Comparison of ENCODE assay signal across 31 mouse cellular contexts in the genomic region with DNA sequence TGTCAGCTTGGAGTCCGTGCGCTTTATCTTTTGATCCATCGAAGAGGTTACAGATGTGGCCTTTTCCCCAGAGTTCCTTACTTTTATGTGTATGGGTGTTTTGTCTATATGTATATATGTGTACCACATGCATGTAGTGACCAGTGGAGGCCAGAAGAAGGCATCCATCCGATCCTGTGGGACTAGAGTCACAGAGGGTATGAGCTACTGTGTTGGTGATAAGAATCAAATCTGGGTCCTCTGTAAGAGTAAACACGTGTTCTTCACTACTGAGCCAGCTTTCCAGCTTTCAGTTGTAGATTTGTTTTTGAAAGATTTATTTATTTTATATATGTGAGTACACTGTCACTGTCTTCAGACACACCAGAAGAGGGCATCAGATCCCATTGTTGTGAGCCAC.
"Had no signal": no experiment of that assay in that cellular context is flagged by ENCODE, and none has a peak within 500 bp of the region (broad histone marks: within the 10 kb centered on the region; RNA-seq: fewer than 3 reads in every experiment).

No protein-coding gene starts in this region.

- H3K27me3 ChIP-seq: limb, embryonic 12.5 days; limb, embryonic 13.5 days; limb, embryonic 15.5 days; liver, embryonic 13.5 days; liver, embryonic 15.5 days; lung, embryonic 15.5 days; megakaryocyte, embryonic 14.5 days; midbrain, embryonic 12.5 days; midbrain, embryonic 13.5 days; midbrain, embryonic 15.5 days; neural tube, embryonic 12.5 days; neural tube, embryonic 13.5 days had no signal

- H3K4me3 ChIP-seq: left cerebral cortex, adult 2 months; limb, embryonic 10.5 days; limb, embryonic 12.5 days; limb, embryonic 13.5 days; limb, embryonic 15.5 days; liver, embryonic 13.5 days; liver, embryonic 15.5 days; lung, embryonic 15.5 days; midbrain, embryonic 10.5 days; midbrain, embryonic 12.5 days; midbrain, embryonic 13.5 days; midbrain, embryonic 15.5 days; myocyte; neural tube, embryonic 12.5 days; neural tube, embryonic 13.5 days had no signal

- ATAC-seq: liver, postnatal 0 days; lung, postnatal 0 days; midbrain, embryonic 13.5 days; midbrain, embryonic 15.5 days; midbrain, embryonic 16.5 days had no signal

- H3K27ac ChIP-seq: left cerebral cortex, adult 2 months; limb, embryonic 10.5 days; limb, embryonic 12.5 days; limb, embryonic 13.5 days; limb, embryonic 15.5 days; liver, embryonic 13.5 days; liver, embryonic 14.5 days; liver, embryonic 15.5 days; lung, embryonic 15.5 days; midbrain, embryonic 10.5 days; midbrain, embryonic 12.5 days; midbrain, embryonic 13.5 days; midbrain, embryonic 15.5 days; neural tube, embryonic 12.5 days; neural tube, embryonic 13.5 days had no signal

- H3K9ac ChIP-seq: limb, embryonic 12.5 days; limb, embryonic 13.5 days; limb, embryonic 15.5 days; liver, embryonic 13.5 days; liver, embryonic 14.5 days; liver, embryonic 15.5 days; liver, postnatal 0 days; lung, embryonic 14.5 days; lung, embryonic 15.5 days; midbrain, embryonic 12.5 days; midbrain, embryonic 13.5 days; midbrain, embryonic 15.5 days; neural tube, embryonic 12.5 days; neural tube, embryonic 13.5 days had no signal

- H3K4me2 ChIP-seq: limb, embryonic 12.5 days; limb, embryonic 13.5 days; limb, embryonic 15.5 days; liver, embryonic 13.5 days; liver, embryonic 15.5 days; lung, embryonic 14.5 days; lung, embryonic 15.5 days; midbrain, embryonic 11.5 days; midbrain, embryonic 12.5 days; midbrain, embryonic 13.5 days; midbrain, embryonic 15.5 days; neural tube, embryonic 12.5 days; neural tube, embryonic 13.5 days had no signal

- H3K36me3 ChIP-seq: limb, embryonic 10.5 days; limb, embryonic 12.5 days; limb, embryonic 13.5 days; limb, embryonic 15.5 days; liver, embryonic 15.5 days; lung, embryonic 15.5 days; midbrain, embryonic 10.5 days; midbrain, embryonic 12.5 days; midbrain, embryonic 13.5 days; midbrain, embryonic 15.5 days; neural tube, embryonic 12.5 days; neural tube, embryonic 13.5 days had no signal

- H3K4me1 ChIP-seq: limb, embryonic 10.5 days; limb, embryonic 12.5 days; limb, embryonic 15.5 days; lung, embryonic 15.5 days; midbrain, embryonic 10.5 days; midbrain, embryonic 12.5 days; midbrain, embryonic 15.5 days; neural tube, embryonic 12.5 days; neural tube, embryonic 13.5 days had no signal

- DNase-seq: left cerebral cortex, postnatal 4 days; liver; liver, embryonic 13.5 days; liver, postnatal 0 days; lung, adult 18-20 months; lung, adult 2 months; lung, embryonic 14.5 days; lung, postnatal 10 days; lung, postnatal 14 days; lung, postnatal 36 days; lung, postnatal 4 days; midbrain, embryonic 14.5 days had no signal

- H3K9me3 ChIP-seq: limb, embryonic 10.5 days; limb, embryonic 12.5 days; limb, embryonic 13.5 days; limb, embryonic 15.5 days; liver, embryonic 13.5 days; liver, embryonic 15.5 days; lung, embryonic 15.5 days; megakaryocyte, embryonic 14.5 days; midbrain, embryonic 10.5 days; midbrain, embryonic 12.5 days; midbrain, embryonic 13.5 days; midbrain, embryonic 15.5 days; neural tube, embryonic 12.5 days; neural tube, embryonic 13.5 days had no signal
